Comparison of ENCODE assay signal across 8 mouse cellular contexts in the genomic region with DNA sequence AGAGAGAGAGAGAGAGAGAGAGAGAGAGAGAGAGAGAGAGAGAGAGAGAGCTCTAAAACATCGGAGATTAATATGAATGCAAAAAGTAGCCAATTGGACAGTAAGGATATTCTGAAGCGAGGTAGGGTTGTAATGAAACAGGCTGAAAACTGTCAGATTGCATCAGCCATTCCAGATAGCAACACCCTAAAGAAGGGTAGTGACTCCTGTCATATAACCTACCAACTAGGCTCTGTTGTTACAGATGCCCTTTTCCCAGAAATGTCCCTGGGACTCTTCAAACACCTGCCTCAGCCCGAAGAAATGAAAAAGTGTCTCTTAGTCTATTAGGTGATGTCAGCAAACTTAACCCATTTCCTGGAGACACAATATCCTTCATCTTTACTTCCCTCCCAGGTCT. TPM values are rescaled to one million over a fixed set of nuclear protein-coding genes. Genes with fewer than 3 reads are reported as not detected.
A peak's percentile ranks its signal among the peaks of the same experiment; 100 is the strongest.
DNase-seq lines count a peak whose midpoint lies in the region; ATAC-seq and TF ChIP-seq lines count a peak whose summit lies in the region.

No protein-coding gene starts in this region.

- intact Hi-C loops in gastrocnemius, postnatal 36 days (cut with DNase I), result no loop called here

- no peak for TF ChIP-seq CTCF in cerebellum, adult 2 months (IDR thresholded peaks at IDR 0.05; ENCODE audit: borderline replicate concordance, insufficient read depth, low read depth, low read length)
- TF ChIP-seq CTCF in testis, adult 2 months (IDR thresholded peaks at IDR 0.05; ENCODE audit: control insufficient read depth, insufficient read depth, insufficient replicate concordance, low read depth, low read length), result no peak
- no peak for TF ChIP-seq CTCF in small intestine, adult 2 months (IDR thresholded peaks at IDR 0.05; ENCODE audit: extremely low read depth, insufficient read length, insufficient replicate concordance, low read depth, low read length)

- no peaks in the 10 kb centered on the region; the same call in 1 of the 2 replicates for H3K4me1 ChIP-seq in cerebellum, adult 2 months (ENCODE audit: control insufficient read depth, insufficient read depth, low read length)
- H3K4me1 ChIP-seq in testis, adult 2 months (ENCODE audit: control insufficient read depth, insufficient read depth, low read length), result peaks cover 3% of the 10 kb centered on the region
- peaks cover 5% of the 10 kb centered on the region; the same call in 1 of the 2 replicates for H3K4me1 ChIP-seq in intestine, embryonic 16.5 days (ENCODE audit: control insufficient read depth, insufficient read depth, low read length)
- peaks cover 4% of the 10 kb centered on the region; the same call in 1 of the 2 replicates for H3K4me1 ChIP-seq in small intestine, adult 2 months (ENCODE audit: control insufficient read depth, insufficient read depth, insufficient read length, low read length)

- no peaks in the 10 kb centered on the region for H3K36me3 ChIP-seq in testis, adult 2 months (ENCODE audit: control insufficient read depth, insufficient read depth, low read length)
- no peaks in the 10 kb centered on the region for H3K36me3 ChIP-seq in intestine, embryonic 16.5 days (ENCODE audit: control insufficient read depth, insufficient read depth, low read length)
- no peaks in the 10 kb centered on the region for H3K36me3 ChIP-seq in small intestine, adult 2 months (ENCODE audit: control insufficient read depth, insufficient read depth, low read length)

- H3K9ac ChIP-seq in intestine, embryonic 16.5 days (ENCODE audit: low read depth, low read length), result peak overlapping the region; percentile 83

- H3K4me3 ChIP-seq in cerebellum, adult 2 months (replicated peaks; ENCODE audit: insufficient read depth, low read depth, low read length), result peak overlapping the region; percentile 62
- peak overlapping the region; percentile 93 for H3K4me3 ChIP-seq in testis, adult 2 months (ENCODE audit: control insufficient read depth, low read depth, low read length)
- H3K4me3 ChIP-seq in intestine, embryonic 16.5 days (ENCODE audit: low read length), result peak overlapping the region; percentile 56
- peak overlapping the region; percentile 69 for H3K4me3 ChIP-seq in small intestine, adult 2 months (ENCODE audit: low read depth, low read length)

- TF ChIP-seq POLR2A in cerebellum, adult 2 months (IDR thresholded peaks at IDR 0.05; ENCODE audit: borderline replicate concordance, insufficient read depth, low read length), result no peak
- no peak for TF ChIP-seq POLR2A in testis, adult 2 months (IDR thresholded peaks at IDR 0.05; ENCODE audit: control insufficient read depth, low read depth, low read length)
- TF ChIP-seq POLR2A in small intestine, adult 2 months (IDR thresholded peaks at IDR 0.05; ENCODE audit: low read depth, low read length), result no peak

- 10% methylated on average over 3 of the region's 3 CpGs for WGBS in cerebellum, adult 2 months
- 16% methylated on average over 3 of the region's 3 CpGs for WGBS in intestine, embryonic 16.5 days
- 7% methylated on average over 3 of the region's 3 CpGs for WGBS in small intestine, adult 2 months

- no peaks in the 10 kb centered on the region for H3K9me3 ChIP-seq in intestine, embryonic 16.5 days (ENCODE audit: control insufficient read depth, low read length)

- peak overlapping the region; percentile 59 for H3K4me2 ChIP-seq in intestine, embryonic 16.5 days (ENCODE audit: low read depth, low read length)

- ATAC-seq in intestine, embryonic 16.5 days, result no peak

- no peaks in the 10 kb centered on the region for H3K27me3 ChIP-seq in cerebellum, adult 2 months (ENCODE audit: control insufficient read depth, insufficient read depth, low read length)
- H3K27me3 ChIP-seq in testis, adult 2 months (ENCODE audit: control insufficient read depth, insufficient read depth, low read length), result no peaks in the 10 kb centered on the region
- H3K27me3 ChIP-seq in intestine, embryonic 16.5 days (replicated peaks; ENCODE audit: control insufficient read depth, insufficient read depth, low read length), result no peaks in the 10 kb centered on the region
- no peaks in the 10 kb centered on the region for H3K27me3 ChIP-seq in small intestine, adult 2 months (ENCODE audit: control insufficient read depth, insufficient read depth, low read length)

- H3K27ac ChIP-seq in cerebellum, adult 2 months (ENCODE audit: insufficient read depth, low read length), result peak overlapping the region; percentile 61
- peak overlapping the region; percentile 93 for H3K27ac ChIP-seq in testis, adult 2 months (ENCODE audit: control insufficient read depth, insufficient read depth, low read depth, low read length)
- peak overlapping the region; percentile 95 for H3K27ac ChIP-seq in intestine, embryonic 16.5 days (ENCODE audit: low read length)
- peak overlapping the region; percentile 90 for H3K27ac ChIP-seq in small intestine, adult 2 months (ENCODE audit: insufficient read depth, low read depth, low read length)

- DNase-seq in cerebellum, adult 2 months, result peak in 1 of 2 experiments; percentile 43
- no peak for DNase-seq in cerebellum, adult 11 months
- DNase-seq in testis, postnatal 14 days (ENCODE audit: low spot score), result no peak
- DNase-seq in layer of hippocampus, adult 11-12 months (ENCODE audit: low spot score), result no peak
- DNase-seq in gastrocnemius, postnatal 36 days, result no peak

RNA-seq across cellular contexts. Expression of gene Pdia4, which starts 24.4 kb away (rescaled TPM):
- polyA plus RNA-seq in cerebellum, adult 2 months (2012; rRNA removed), result 30.1 and 31.9 TPM in 2 replicates
- polyA plus RNA-seq in testis, adult 2 months (2012; rRNA removed), result 21.1 and 24.7 TPM in 2 replicates
- polyA plus RNA-seq in intestine, embryonic 16.5 days (2015; fragmentation: Nextera tagmentation; extraction: Ambion mirVana), result 332 and 340 TPM in 2 replicates
- polyA plus RNA-seq in small intestine, adult 2 months (2012; rRNA removed), result 14.9 and 15.3 TPM in 2 replicates
- 10 to 100 TPM; 12.4 to 14.2 TPM for total RNA-seq in gastrocnemius, postnatal 36 days (2021)

RNA-seq across cellular contexts. Expression of gene Zfp786, which starts 41.8 kb away (rescaled TPM):
- 2.9 and 3.0 TPM in 2 replicates for polyA plus RNA-seq in cerebellum, adult 2 months (2012; rRNA removed)
- 0.85 and 1.0 TPM in 2 replicates for polyA plus RNA-seq in testis, adult 2 months (2012; rRNA removed)
- 2.0 and 2.4 TPM in 2 replicates for polyA plus RNA-seq in intestine, embryonic 16.5 days (2015; fragmentation: Nextera tagmentation; extraction: Ambion mirVana)
- polyA plus RNA-seq in small intestine, adult 2 months (2012; rRNA removed), result 0.08 and 0.10 TPM in 2 replicates
- under 1 TPM; 0.27 to 0.69 TPM for total RNA-seq in gastrocnemius, postnatal 36 days (2021)

RNA-seq across cellular contexts. Expression of gene Zfp398, which starts 46.6 kb away (rescaled TPM):
- 20.0 and 21.2 TPM in 2 replicates for polyA plus RNA-seq in cerebellum, adult 2 months (2012; rRNA removed)
- 5.8 and 6.4 TPM in 2 replicates for polyA plus RNA-seq in testis, adult 2 months (2012; rRNA removed)
- polyA plus RNA-seq in intestine, embryonic 16.5 days (2015; fragmentation: Nextera tagmentation; extraction: Ambion mirVana), result 5.8 and 6.6 TPM in 2 replicates
- 4.1 and 4.2 TPM in 2 replicates for polyA plus RNA-seq in small intestine, adult 2 months (2012; rRNA removed)
- total RNA-seq in gastrocnemius, postnatal 36 days (2021), result 1 to 10 TPM; 4.0 to 6.2 TPM

Comparison
In these comparisons a context has a peak if more than half of its experiments do, and no peak if none do; other contexts are left out.
1. RNA of gene Pdia4, which starts 24.4 kb away (polyA plus RNA-seq): 332 to 340 TPM in intestine, embryonic 16.5 days; 30.1 to 31.9 TPM in cerebellum, adult 2 months, 21.1 to 24.7 TPM in testis, adult 2 months and 14.9 to 15.3 TPM in small intestine, adult 2 months; every median in the first group is over 10 times any median in the second.
2. Peak in every context shown above with its lines, with median percentiles within 50 percentile points of each other: H3K27ac ChIP-seq and H3K4me3 ChIP-seq.